Mouse (Mus musculus) embryonic facial prominence, embryonic 12.5 days (tissue): ENCODE data around the gene Pou3f3. TPM values are rescaled to one million over a fixed set of nuclear protein-coding genes. Genes with fewer than 3 reads are reported as not detected.

Experiments
- ATAC-seq: fragments of 200-750 bp; cut with Nextera tagmentation; 2 replicates; pipeline ENCODE4 v1.8.0; 2017; ENCODE audit not compliant: insufficient number of reproducible peaks, insufficient read depth, low FRiP score, low TSS enrichment
- H3K27ac ChIP-seq: fragments of 300-500 bp; sonication (generic); 2 replicates; pipeline ENCODE4 v1.5.1; 2016; ENCODE audit warnings: mild to moderate bottlenecking
- H3K27me3 ChIP-seq: fragments of 300-500 bp; sonication (generic); 2 replicates; pipeline ENCODE4 v1.6.1; 2016; ENCODE audit warnings: mild to moderate bottlenecking, moderate library complexity
- H3K36me3 ChIP-seq: fragments of 300-500 bp; sonication (generic); 2 replicates; pipeline ENCODE4 v1.6.1; 2016; ENCODE audit warnings: mild to moderate bottlenecking
- H3K4me1 ChIP-seq: fragments of 300-500 bp; sonication (generic); 2 replicates; pipeline ENCODE4 v1.6.1; 2016
- H3K4me2 ChIP-seq: fragments of 300-500 bp; sonication (generic); replicated peaks from 2 replicates; pipeline ENCODE4 v1.6.1; 2016; ENCODE audit warnings: mild to moderate bottlenecking, moderate library complexity
- H3K4me3 ChIP-seq: fragments of 300-500 bp; sonication (generic); 2 replicates; pipeline ENCODE4 v1.5.1; 2016; ENCODE audit warnings: mild to moderate bottlenecking
- H3K9ac ChIP-seq: fragments of 300-500 bp; sonication (generic); 2 replicates; pipeline ENCODE4 v1.6.1; 2016; ENCODE audit warnings: mild to moderate bottlenecking, moderate library complexity
- H3K9me3 ChIP-seq: fragments of 300-500 bp; sonication (generic); 2 replicates; pipeline ENCODE4 v1.6.1; 2016; ENCODE audit warnings: mild to moderate bottlenecking, moderate library complexity
- WGBS: fragments of 180-500 bp; shearing (Covaris S2); methylation state at CpG from one replicate; pipeline ENCODE4 v1.1.7; 2016; 5-methylcytosine and 5-hydroxymethylcytosine counted together
- polyA plus RNA-seq: library from polyadenylated mRNA; unstranded; fragments of >200 nt; fragmentation: Nextera tagmentation; extraction: Ambion mirVana; gene quantifications from 2 replicates; pipeline ENCODE4 v1.2.1, GENCODE M21; 2016

Pou3f3 gene
- polyA plus RNA-seq, 1 experiment from 2014 or later: 12.1 TPM

- peak overlapping the region; percentile 87 for H3K9ac ChIP-seq
- no peak for ATAC-seq
- H3K9me3 ChIP-seq: no peaks in the 10 kb centered on the region
- 1% methylated on average over 50 of the region's 62 CpGs for WGBS
- peak overlapping the region; percentile 94 for H3K27ac ChIP-seq
- H3K27me3 ChIP-seq: peaks cover 34% of the 10 kb centered on the region
- peak overlapping the region; percentile 68 for H3K4me3 ChIP-seq
- no peaks in the 10 kb centered on the region for H3K36me3 ChIP-seq
- H3K4me1 ChIP-seq: peaks cover 23% of the 10 kb centered on the region; the same call in 1 of the 2 replicates
- peak overlapping the region; percentile 76 for H3K4me2 ChIP-seq
These were observed 933 bp downstream of the Pou3f3 start for GRCm38 (mm10) chr1:42696371-42697031.

DNA sequence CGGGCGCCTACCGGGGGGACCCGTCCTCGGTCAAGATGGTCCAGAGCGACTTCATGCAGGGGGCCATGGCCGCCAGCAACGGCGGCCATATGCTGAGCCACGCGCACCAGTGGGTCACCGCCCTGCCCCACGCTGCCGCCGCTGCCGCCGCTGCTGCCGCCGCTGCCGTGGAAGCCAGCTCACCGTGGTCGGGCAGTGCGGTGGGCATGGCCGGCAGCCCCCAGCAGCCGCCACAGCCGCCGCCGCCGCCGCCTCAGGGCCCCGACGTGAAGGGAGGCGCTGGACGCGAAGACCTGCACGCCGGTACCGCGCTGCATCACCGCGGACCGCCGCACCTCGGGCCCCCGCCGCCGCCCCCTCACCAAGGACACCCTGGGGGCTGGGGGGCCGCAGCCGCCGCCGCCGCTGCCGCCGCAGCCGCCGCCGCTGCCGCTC lies 1.8 kb downstream of the Pou3f3 start:
- WGBS: 1% methylated on average over 49 of the region's 58 CpGs
- Histone ChIP-seq H3K4me3 (peak overlapping the region; percentile 68), H3K27me3 (peaks cover 32% of the 10 kb centered on the region), H3K36me3 (no peaks in the 10 kb centered on the region), H3K9ac (peak overlapping the region; percentile 87), H3K4me1 (peaks cover 23% of the 10 kb centered on the region; the same call in 1 of the 2 replicates), H3K9me3 (no peaks in the 10 kb centered on the region), H3K4me2 (peak overlapping the region; percentile 76), H3K27ac (peak overlapping the region; percentile 94)
- ATAC-seq: no peak

GRCm38 (mm10) chr1:42697756-42698583 lies 2.4 kb downstream of the Pou3f3 start:
- H3K9me3 ChIP-seq: no peaks in the 10 kb centered on the region
- ATAC-seq: no peak
- H3K4me1 ChIP-seq: peaks cover 23% of the 10 kb centered on the region; the same call in 1 of the 2 replicates
- peak overlapping the region; percentile 87 for H3K9ac ChIP-seq
- H3K27me3 ChIP-seq: peaks cover 33% of the 10 kb centered on the region
- WGBS: under 1% methylated on average over 77 of the region's 80 CpGs
- H3K27ac ChIP-seq: peak overlapping the region; percentile 94
- H3K4me3 ChIP-seq: peak overlapping the region; percentile 68
- H3K36me3 ChIP-seq: no peaks in the 10 kb centered on the region
- peak overlapping the region; percentile 76 for H3K4me2 ChIP-seq

DNA sequence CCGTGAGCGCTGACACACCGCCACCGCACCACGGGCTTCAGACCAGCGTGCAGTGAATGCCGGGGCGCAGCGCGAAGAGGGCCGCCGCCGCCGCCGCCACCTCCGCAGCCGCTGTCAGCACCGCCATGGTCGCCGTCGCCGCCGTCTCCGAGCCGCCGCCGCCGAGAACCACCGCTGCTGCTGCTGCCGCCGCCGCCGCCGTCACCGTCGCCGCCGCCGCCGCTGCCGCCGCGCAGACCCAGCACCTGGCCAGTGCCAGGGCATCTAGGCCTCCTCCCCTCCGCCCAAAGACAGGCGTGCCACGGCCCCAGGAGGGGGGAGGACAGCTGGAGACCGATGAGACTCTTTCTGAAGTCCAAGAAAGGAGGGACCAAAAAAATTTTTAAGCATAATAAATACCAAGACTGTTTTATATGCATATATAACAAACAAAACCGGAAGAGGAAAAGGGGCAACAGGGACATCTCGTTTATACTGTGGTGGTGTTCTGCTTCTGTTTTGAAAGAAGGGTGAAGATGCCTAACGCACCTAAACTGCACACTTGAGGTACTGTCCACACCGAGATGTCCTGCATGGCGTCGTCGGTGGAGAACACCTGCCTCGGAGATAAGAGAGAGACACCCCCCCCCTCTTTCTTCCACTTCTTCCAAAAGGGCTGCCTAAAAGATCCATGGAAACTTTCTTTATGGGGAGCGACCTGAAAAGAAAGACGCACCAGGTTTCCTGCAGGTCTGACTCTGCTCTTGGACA lies 3.2 kb downstream of the Pou3f3 start:
- 1% methylated on average over 42 of the region's 57 CpGs for WGBS
- peak overlapping the region; percentile 87 for H3K9ac ChIP-seq
- peak overlapping the region; percentile 94 for H3K27ac ChIP-seq
- peak overlapping the region; percentile 76 for H3K4me2 ChIP-seq
- H3K27me3 ChIP-seq: peaks cover 41% of the 10 kb centered on the region
- no peaks in the 10 kb centered on the region for H3K9me3 ChIP-seq
- peaks cover 22% of the 10 kb centered on the region; the same call in 1 of the 2 replicates for H3K4me1 ChIP-seq
- no peak for ATAC-seq
- peak overlapping the region; percentile 68 for H3K4me3 ChIP-seq
- no peaks in the 10 kb centered on the region for H3K36me3 ChIP-seq

DNA sequence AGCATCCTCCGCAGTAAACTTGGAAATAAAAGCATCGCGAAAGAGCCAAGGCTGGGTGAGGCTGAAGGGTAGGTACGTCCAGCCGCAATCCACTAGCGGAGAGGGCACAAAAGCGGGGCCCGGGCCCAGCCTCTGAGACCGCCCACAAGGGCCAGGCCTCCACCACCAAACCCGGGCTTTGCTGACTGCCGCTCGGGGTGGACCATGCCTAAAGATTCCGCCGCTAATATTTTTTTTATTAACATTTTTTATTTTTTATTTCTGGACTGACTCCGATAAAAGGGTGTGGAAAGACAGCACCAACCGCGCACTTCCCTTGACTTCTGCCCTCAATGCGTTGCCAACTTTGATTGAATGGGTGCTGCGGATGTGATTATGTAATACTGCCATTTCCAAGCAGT lies 3.9 kb downstream of the Pou3f3 start:
- H3K4me1 ChIP-seq: peaks cover 23% of the 10 kb centered on the region; the same call in 1 of the 2 replicates
- under 1% methylated on average over 19 of the region's 19 CpGs for WGBS
- H3K4me3 ChIP-seq: peak overlapping the region; percentile 68
- no peaks in the 10 kb centered on the region for H3K36me3 ChIP-seq
- peak overlapping the region; percentile 76 for H3K4me2 ChIP-seq
- ATAC-seq: no peak
- peak overlapping the region; percentile 87 for H3K9ac ChIP-seq
- peaks cover 47% of the 10 kb centered on the region for H3K27me3 ChIP-seq
- peak overlapping the region; percentile 94 for H3K27ac ChIP-seq
- H3K9me3 ChIP-seq: no peaks in the 10 kb centered on the region

DNA sequence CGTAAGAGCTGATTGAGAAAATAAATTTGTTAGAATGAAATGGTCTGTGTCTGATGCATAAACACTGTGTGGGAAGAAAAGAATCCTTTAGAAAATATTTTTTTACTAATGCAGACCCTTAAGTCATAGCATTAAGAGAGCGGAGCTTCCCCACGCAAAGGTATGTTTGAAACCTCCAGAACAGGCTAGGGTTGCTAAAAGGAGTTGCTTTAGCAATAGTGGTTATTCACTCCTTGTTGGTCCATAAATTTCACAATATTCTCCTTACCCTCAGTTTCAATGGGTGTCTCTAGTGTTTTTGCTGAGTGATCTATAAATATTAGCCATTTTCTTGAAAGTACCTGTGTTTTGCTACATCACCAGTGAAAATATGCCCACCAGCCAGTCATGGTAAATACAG lies 4.6 kb downstream of the Pou3f3 start:
- Histone ChIP-seq H3K27ac (no peak overlapping the region), H3K4me1 (peaks cover 23% of the 10 kb centered on the region; the same call in 1 of the 2 replicates), H3K36me3 (no peaks in the 10 kb centered on the region), H3K9ac (peak overlapping the region; percentile 24; the same call in 1 of the 2 replicates), H3K9me3 (no peaks in the 10 kb centered on the region), H3K4me2 (peak overlapping the region; percentile 37), H3K27me3 (peaks cover 52% of the 10 kb centered on the region), H3K4me3 (peak overlapping the region; percentile 32)
- no peak for ATAC-seq
- WGBS: 8% methylated on average over 3 of the region's 3 CpGs

GRCm38 (mm10) chr1:42700815-42701214 lies 5.2 kb downstream of the Pou3f3 start:
- peaks cover 24% of the 10 kb centered on the region for H3K4me1 ChIP-seq
- no peaks in the 10 kb centered on the region for H3K9me3 ChIP-seq
- ATAC-seq: no peak
- no peaks in the 10 kb centered on the region for H3K36me3 ChIP-seq
- H3K4me3 ChIP-seq: peak overlapping the region; percentile 26
- 17% methylated on average over 1 of the region's 1 CpGs for WGBS
- peaks cover 58% of the 10 kb centered on the region for H3K27me3 ChIP-seq
- H3K9ac ChIP-seq: no peak overlapping the region
- no peak overlapping the region for H3K27ac ChIP-seq
- H3K4me2 ChIP-seq: peak overlapping the region; percentile 41

DNA sequence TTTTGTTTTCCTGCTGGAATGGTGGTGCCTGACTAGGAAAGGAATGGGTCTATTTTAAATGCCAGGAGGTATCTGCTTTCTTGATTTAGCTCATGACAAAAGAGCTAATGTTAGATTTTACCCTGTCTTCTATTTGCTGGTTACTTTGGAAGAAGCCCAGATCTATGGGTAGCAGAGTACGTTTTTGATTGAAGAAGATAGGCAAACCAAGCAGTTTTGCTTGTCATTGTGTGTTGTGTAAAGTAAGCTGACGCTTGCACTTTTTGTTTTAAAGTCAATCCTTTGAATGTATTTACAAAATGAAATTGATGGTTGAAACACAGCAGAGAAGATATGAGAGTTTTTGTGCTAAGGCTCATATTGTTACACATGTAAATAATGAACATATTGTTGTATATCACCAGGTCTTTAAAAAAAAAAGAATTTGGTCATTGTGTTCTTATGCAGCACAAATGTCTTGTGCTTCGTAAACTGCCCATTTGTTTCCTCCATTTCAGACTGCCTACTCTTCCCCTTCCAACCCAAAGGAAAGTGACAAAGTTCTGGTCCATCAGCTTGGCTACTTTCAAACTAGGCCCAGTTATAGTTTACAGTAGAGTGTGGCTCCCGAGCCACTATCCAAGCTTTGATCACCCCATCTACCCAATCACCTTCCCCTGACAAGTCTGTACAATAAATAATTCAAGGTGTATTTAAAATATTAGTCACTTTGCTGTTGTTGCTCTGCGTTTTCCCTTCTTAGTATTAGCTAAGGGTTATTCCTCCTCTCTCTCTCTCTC lies 6.5 kb downstream of the Pou3f3 start:
- peaks cover 21% of the 10 kb centered on the region for H3K4me1 ChIP-seq
- no peaks in the 10 kb centered on the region for H3K9me3 ChIP-seq
- H3K36me3 ChIP-seq: no peaks in the 10 kb centered on the region
- WGBS: 15% methylated on average over 5 of the region's 5 CpGs
- peak overlapping the region; percentile 41 for H3K4me2 ChIP-seq
- peak overlapping the region; percentile 26 for H3K4me3 ChIP-seq
- no peak overlapping the region for H3K27ac ChIP-seq
- peaks cover 68% of the 10 kb centered on the region for H3K27me3 ChIP-seq
- H3K9ac ChIP-seq: peak overlapping the region; percentile 29; the same call in 1 of the 2 replicates
- no peak for ATAC-seq

DNA sequence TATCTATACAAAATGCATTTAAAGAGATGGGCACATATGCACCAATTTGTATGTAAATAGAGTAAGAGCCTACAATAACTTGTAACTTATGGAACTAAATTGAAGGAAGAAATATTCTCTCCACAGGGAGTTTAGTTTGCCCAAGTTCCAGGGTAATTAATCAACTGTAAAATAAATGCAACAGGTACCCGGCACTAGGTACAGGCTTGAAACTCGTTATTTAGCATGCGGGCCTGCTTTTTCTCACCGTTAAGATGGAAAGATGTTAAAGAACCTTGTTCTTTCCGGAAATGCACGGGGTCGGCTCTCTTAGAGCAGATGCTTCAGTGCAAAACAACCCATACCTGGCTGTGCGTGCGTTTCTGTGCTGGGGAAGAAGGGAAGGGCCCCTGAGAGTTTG lies 7.4 kb downstream of the Pou3f3 start:
- peak overlapping the region; percentile 27 for H3K4me3 ChIP-seq
- peak overlapping the region; percentile 48 for H3K4me2 ChIP-seq
- H3K9me3 ChIP-seq: no peaks in the 10 kb centered on the region
- WGBS: 5% methylated on average over 9 of the region's 9 CpGs
- no peaks in the 10 kb centered on the region for H3K36me3 ChIP-seq
- H3K27ac ChIP-seq: no peak overlapping the region
- peaks cover 17% of the 10 kb centered on the region for H3K4me1 ChIP-seq
- peaks cover 70% of the 10 kb centered on the region for H3K27me3 ChIP-seq
- ATAC-seq: no peak
- peak overlapping the region; percentile 36; the same call in 1 of the 2 replicates for H3K9ac ChIP-seq

GRCm38 (mm10) chr1:42703424-42703823 lies 7.9 kb downstream of the Pou3f3 start:
- H3K9ac ChIP-seq: peak overlapping the region; percentile 36

More at GRCm38 (mm10) chr1:42703424-42703823, 7.9 kb downstream of the Pou3f3 start:
- Histone ChIP-seq H3K4me1 (peaks cover 14% of the 10 kb centered on the region), H3K36me3 (no peaks in the 10 kb centered on the region), H3K27me3 (peaks cover 70% of the 10 kb centered on the region), H3K9me3 (no peaks in the 10 kb centered on the region), H3K4me2 (peak overlapping the region; percentile 48), H3K27ac (no peak overlapping the region), H3K4me3 (peak overlapping the region; percentile 27)
- ATAC-seq: no peak
- WGBS: 1% methylated on average over 7 of the region's 7 CpGs
